Mouse (Mus musculus) left cerebral cortex, adult 8-10 months (tissue): ENCODE measurements around the gene Rpl23. TPM values are rescaled to one million over a fixed set of nuclear protein-coding genes. Genes with fewer than 3 reads are reported as not detected.

Experiments used
- microRNA-seq, 2 experiments: library from miRNA; unstranded; fragments of <30 nt; microRNA quantifications; one replicate each; pipeline ENCODE4 v1.2.0; 2022
- total RNA-seq, 4 experiments: library from RNA; stranded (reverse); gene quantifications; 2 replicates each; pipeline ENCODE4 v1.2.4; 2022

Gene Rpl23
- total RNA-seq, 4 experiments from 2014 or later = 331 to 461 (median 392) TPM

Small RNA genes lying within 50 kb of the gene (microRNA-seq; reads per million reads assigned to microRNA genes)
- 0.66 to 0.84 reads per million in 2 experiments for gene Mir8102

Other genes with a start within 250 kb of the Rpl23 start
- gene Srcin1, start 206.3 kb downstream of the Rpl23 start, total RNA-seq = 100 to 1,000 TPM; 255 to 270 (median 262) TPM
- 10 to 100 TPM; 65.6 to 80.8 (median 72.9) TPM for gene Epop, start 152.7 kb downstream of the Rpl23 start, total RNA-seq
- gene Mllt6, start 119.0 kb downstream of the Rpl23 start, total RNA-seq = 100 to 1,000 TPM; 141 to 184 (median 161) TPM
- 10 to 100 TPM; 44.0 to 61.2 (median 54.6) TPM for gene Cisd3, start 96.6 kb downstream of the Rpl23 start, total RNA-seq
- gene Pcgf2, start 81.9 kb downstream of the Rpl23 start, total RNA-seq = 10 to 100 TPM; 35.3 to 39.6 (median 37.6) TPM
- 100 to 1,000 TPM; 117 to 140 (median 132) TPM for gene Psmb3, start 79.0 kb downstream of the Rpl23 start, total RNA-seq
- 100 to 1,000 TPM; 109 to 123 (median 110) TPM for gene Pip4k2b, start 37.7 kb downstream of the Rpl23 start, total RNA-seq
- 10 to 100 TPM; 17.0 to 20.6 (median 19.1) TPM for gene Cwc25, start 15.9 kb downstream of the Rpl23 start, total RNA-seq
- gene 1700001P01Rik, start 6.5 kb downstream of the Rpl23 start, total RNA-seq = 1 to 10 TPM in 1 of 4 experiments, under 1 TPM in 2, not detected in 1; 0.65 to 1.2 (median 0.84) TPM
- gene Lasp1, start 16.6 kb upstream of the Rpl23 start, total RNA-seq = 100 to 1,000 TPM; 138 to 169 (median 155) TPM
- gene B230217C12Rik, start 58.3 kb upstream of the Rpl23 start, total RNA-seq = 10 to 100 TPM; 73.0 to 83.2 (median 79.8) TPM
- 1 to 10 TPM; 2.1 to 3.2 (median 2.9) TPM for gene Fbxo47, start 101.7 kb upstream of the Rpl23 start, total RNA-seq
- gene Plxdc1, start 204.0 kb upstream of the Rpl23 start, total RNA-seq = 10 to 100 TPM; 41.2 to 46.2 (median 43.9) TPM
- gene Arl5c, start 213.7 kb upstream of the Rpl23 start, total RNA-seq = 1 to 10 TPM; 1.5 to 2.1 (median 1.7) TPM
- 100 to 1,000 TPM; 127 to 142 (median 137) TPM for gene Cacnb1, start 240.6 kb upstream of the Rpl23 start, total RNA-seq
- gene Rpl19, start 244.3 kb upstream of the Rpl23 start, total RNA-seq = 100 to 1,000 TPM; 564 to 674 (median 627) TPM